Mouse (Mus musculus): ENCODE data around the gene Trpm2.

DNA sequence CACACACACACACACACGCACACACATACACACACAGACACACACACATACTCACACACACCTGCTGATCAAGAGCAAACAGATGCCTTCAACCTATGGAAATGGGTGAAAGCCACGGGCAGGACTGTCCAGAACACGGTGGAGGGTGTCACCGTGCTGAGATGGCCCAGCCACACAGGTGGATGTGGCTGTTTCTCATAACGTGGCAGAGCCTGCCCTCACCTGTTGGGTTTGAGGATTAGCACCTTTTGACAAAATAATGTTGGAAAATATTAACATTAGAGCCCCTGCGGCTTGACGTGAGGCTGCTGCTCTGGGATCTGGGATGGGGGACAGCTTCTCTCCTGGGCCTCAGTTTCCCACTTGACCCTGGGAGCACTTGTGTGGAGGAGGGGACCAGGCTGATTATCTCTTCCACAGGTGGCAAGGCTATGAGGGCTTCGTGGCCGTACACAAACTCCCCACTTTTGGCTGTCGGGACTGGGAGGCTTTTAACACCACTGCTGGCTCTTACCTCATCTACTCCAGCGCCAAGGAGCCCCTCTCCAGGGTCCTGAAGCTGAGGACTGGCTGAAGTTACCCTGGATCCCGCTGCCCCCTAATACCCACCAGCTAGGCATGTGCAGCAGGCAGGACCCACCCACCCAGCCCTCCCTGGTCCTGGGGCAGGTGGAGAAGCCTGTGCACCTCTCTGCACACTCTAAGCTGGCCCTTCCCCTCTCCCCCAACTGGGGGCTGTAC is 84.2 kb downstream of the Trpm2 start:
- TF ChIP-seq CTCF (IDR thresholded peaks at IDR 0.05; ENCODE audit: low read depth, low read length): no peak
- no peak for TF ChIP-seq GATA1 (IDR thresholded peaks at IDR 0.05; ENCODE audit: borderline replicate concordance, low read length)
